Mouse (Mus musculus) CD8-positive naive resting alpha-beta T cell, adult 2 months (primary cell): ENCODE results near the gene 1110012L19Rik.
"Not testable (repeated sequence)": the region's sequence is repeated elsewhere in the genome, so short reads cannot be mapped to it uniquely, and the experiment has no call there.

Source experiments
- DNase-seq, 2 experiments: peaks; one replicate each; pipeline ENCODE4 v3.0.0; 2022; ENCODE audit warnings: low read depth in 2 of 2, low spot score in 2 of 2

The 1110012L19Rik gene

GRCm38 (mm10) chrX:70385276-70385961 lies at the start of gene 1110012L19Rik:
TSS of gene 1110012L19Rik (plus strand) at chrX:70385877.
- DNase-seq: peak; percentile 57 to 69

GRCm38 (mm10) chrX:70362985-70363384 lies 22.7 kb upstream of the 1110012L19Rik start:
- DNase-seq: no peak

GRCm38 (mm10) chrX:70363446-70363845 lies 22.2 kb upstream of the 1110012L19Rik start:
- no peak for DNase-seq

GRCm38 (mm10) chrX:70364202-70364601 lies 21.5 kb upstream of the 1110012L19Rik start:
- DNase-seq: no peak

- DNase-seq: peak; percentile 71 to 78
These were observed 20.7 kb upstream of the 1110012L19Rik start, which contains the start of gene Ids for GRCm38 (mm10) chrX:70364661-70365613. TSS of gene Ids (minus strand) at chrX:70365084.

DNA sequence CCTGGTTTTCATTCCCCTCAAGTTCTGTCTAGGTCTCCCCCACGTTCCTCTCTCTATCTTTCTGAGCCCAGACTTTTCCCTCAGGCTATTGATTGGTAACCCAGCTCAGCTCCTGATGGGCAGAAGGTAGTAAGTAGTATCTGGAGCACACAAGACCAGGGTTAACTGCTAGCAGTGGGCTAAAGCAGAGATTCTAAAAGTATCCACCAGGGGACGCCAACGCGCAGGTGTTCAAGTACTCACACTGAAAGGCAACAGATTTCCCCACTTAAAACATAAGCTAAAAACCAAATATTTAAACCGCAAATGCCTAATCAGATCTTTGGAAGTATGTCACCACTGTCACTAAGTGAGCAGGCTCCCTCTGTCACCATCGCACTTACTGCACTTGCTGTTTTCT lies 15.9 kb upstream of the 1110012L19Rik start:
- not testable (repeated sequence) for DNase-seq

- DNase-seq: not testable (repeated sequence)
These were observed 11.1 kb upstream of the 1110012L19Rik start for GRCm38 (mm10) chrX:70374469-70375110.

DNA sequence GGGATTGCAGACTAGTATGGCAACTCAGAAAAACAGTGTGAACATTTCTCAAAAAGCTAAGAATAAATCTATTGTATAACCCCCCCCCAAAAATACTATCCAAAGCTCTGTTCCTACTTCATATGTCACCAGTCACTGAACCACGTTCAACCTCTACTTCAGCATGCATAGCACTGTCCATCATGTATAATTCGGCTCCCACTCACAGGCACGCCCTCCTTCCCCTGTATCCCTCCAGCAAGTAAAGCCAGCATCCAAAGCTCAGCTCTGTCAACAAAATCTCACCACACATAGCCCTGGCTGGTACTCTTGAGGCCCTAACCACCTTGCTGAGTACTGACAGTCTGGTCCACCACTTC lies 781 bp upstream of the 1110012L19Rik start:
- no peak for DNase-seq

- no peak for DNase-seq
These were observed 280 bp downstream of the 1110012L19Rik start for GRCm38 (mm10) chrX:70385962-70386351.

DNA sequence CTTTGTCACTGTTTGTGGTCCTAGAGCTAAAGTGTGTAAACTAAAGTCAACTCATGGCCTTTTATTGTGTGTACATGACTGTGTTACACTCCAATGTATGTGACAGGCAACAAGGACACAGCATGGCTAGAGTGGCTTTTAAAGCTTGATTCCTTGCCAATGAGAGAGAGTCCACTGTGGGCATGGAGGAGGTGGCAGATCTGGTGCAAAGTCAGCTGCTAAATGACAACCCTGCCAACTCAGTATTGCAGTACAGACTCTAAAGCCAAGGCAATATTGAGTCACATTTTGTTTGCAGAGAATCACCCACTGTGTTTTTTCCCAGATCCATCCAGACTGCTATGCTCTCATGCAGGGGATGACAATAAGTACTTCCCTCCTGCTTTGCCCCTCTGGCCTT lies 7.0 kb downstream of the 1110012L19Rik start:
- DNase-seq: not testable (repeated sequence)

GRCm38 (mm10) chrX:70425473-70425872 lies 39.8 kb downstream of the 1110012L19Rik start:
- DNase-seq: not testable (repeated sequence)
